Mouse (Mus musculus): ENCODE data around the gene Ly6g6f.
A peak's percentile ranks its signal among the peaks of the same experiment; 100 is the strongest.

Gene Ly6g6f

GRCm38 (mm10) chr17:35105740-35106389, 20.5 kb upstream of the Ly6g6f start:
- DNase-seq: peak; percentile 66

- DNase-seq: no peak
These were observed 19.3 kb upstream of the Ly6g6f start for GRCm38 (mm10) chr17:35104754-35105153.

- no peak for DNase-seq
These were observed 18.7 kb upstream of the Ly6g6f start for GRCm38 (mm10) chr17:35104079-35104478.

- no peak for DNase-seq
These were observed 17.8 kb upstream of the Ly6g6f start for GRCm38 (mm10) chr17:35103221-35103690.

- no peak for DNase-seq
These were observed 16.9 kb upstream of the Ly6g6f start for GRCm38 (mm10) chr17:35102299-35102698.

- DNase-seq: no peak
These were observed 15.8 kb upstream of the Ly6g6f start for GRCm38 (mm10) chr17:35101161-35101560.

GRCm38 (mm10) chr17:35100196-35100765, 14.9 kb upstream of the Ly6g6f start:
- DNase-seq: no peak

GRCm38 (mm10) chr17:35097164-35097655, 11.8 kb upstream of the Ly6g6f start:
- peak; percentile 67 for DNase-seq

GRCm38 (mm10) chr17:35096597-35096996, 11.2 kb upstream of the Ly6g6f start:
- DNase-seq: no peak

- DNase-seq: no peak
These were observed 9.3 kb upstream of the Ly6g6f start for GRCm38 (mm10) chr17:35094475-35095365.

GRCm38 (mm10) chr17:35092403-35093198, 7.2 kb upstream of the Ly6g6f start:
- no peak for DNase-seq

GRCm38 (mm10) chr17:35090166-35090932, 4.9 kb upstream of the Ly6g6f start:
- DNase-seq: peak; percentile 82

GRCm38 (mm10) chr17:35088825-35089644, 3.6 kb upstream of the Ly6g6f start, which contains the start of gene Abhd16a:
Gene Abhd16a, plus strand, starts transcription at chr17:35089263.
- peak; percentile 95 for DNase-seq

- no peak for DNase-seq
These were observed 2.7 kb upstream of the Ly6g6f start for GRCm38 (mm10) chr17:35088151-35088550.

GRCm38 (mm10) chr17:35083929-35084497, 1.4 kb downstream of the Ly6g6f start:
- DNase-seq: no peak

- peak; percentile 76 for DNase-seq
These were observed 2.4 kb downstream of the Ly6g6f start for GRCm38 (mm10) chr17:35082841-35083576.

- no peak for DNase-seq
These were observed 4.7 kb downstream of the Ly6g6f start for GRCm38 (mm10) chr17:35080710-35081109.

GRCm38 (mm10) chr17:35080248-35080647, 5.2 kb downstream of the Ly6g6f start:
- no peak for DNase-seq

- no peak for DNase-seq
These were observed 5.6 kb downstream of the Ly6g6f start for GRCm38 (mm10) chr17:35079778-35080177.

- DNase-seq: no peak
These were observed 7.6 kb downstream of the Ly6g6f start, which contains the start of gene Ly6g6d for GRCm38 (mm10) chr17:35077786-35078233. Gene Ly6g6d, minus strand, starts transcription at chr17:35078065.

All from cerebellum, adult 8-10 months (tissue).